Mouse (Mus musculus) urinary bladder, postnatal 0 days (tissue): ENCODE measurements around the gene Mrpl55. TPM values are rescaled to one million over a fixed set of nuclear protein-coding genes. Genes with fewer than 3 reads are reported as not detected.

Experiments
- polyA plus RNA-seq: library from polyadenylated mRNA; unstranded; fragments of >200 nt; fragmentation: Nextera tagmentation; extraction: Ambion mirVana; gene quantifications from 2 replicates; pipeline ENCODE4 v1.2.1, GENCODE M21; 2015

Mrpl55 gene
- polyA plus RNA-seq: 79.7 and 89.8 TPM in 2 replicates

DNA sequence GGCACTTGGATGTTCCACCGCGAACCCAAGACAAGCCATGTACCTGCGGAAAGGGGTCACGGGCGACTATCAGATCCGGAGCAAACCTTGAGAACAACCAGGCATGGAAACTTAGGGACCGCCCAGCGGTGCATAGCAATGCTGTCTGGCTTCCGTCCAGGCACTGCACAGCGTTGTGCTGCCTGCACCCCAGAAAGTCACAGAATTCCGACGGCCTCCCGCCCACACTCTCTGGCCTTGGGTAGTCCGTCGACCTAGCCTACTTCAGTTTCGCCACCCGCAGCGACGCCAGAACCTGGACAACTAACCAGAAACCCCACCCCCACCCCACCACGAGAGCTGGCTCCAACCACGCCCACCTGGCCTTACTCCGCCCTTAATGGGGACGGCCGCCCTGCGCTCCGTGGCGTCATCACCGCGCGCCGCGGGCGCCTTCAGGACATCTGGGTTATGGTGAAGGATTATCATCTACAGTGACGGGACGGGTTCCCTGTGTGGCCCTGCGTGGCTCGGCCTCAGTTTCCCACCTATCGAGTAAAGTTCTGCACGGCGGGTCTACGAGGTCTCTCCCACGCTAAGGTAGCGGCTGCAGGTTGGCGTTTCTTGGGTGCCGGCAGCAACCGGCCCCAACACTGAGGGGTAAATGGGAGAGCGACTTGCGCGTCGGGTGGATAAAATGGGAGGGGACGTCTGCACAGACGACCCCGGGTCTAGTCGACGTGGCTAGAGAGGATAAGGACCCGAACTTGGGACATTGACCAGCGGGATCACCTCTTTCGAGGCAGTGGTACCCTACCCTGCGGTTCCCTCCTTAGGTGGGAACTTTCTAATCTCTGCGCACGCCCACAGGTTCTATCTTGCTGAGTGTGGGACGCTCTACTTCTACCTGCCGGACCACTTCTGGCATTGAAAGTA is at the start of gene Mrpl55:
Gene Mrpl55, plus strand, starts transcription at position 406 of the 915 bp plus-strand sequence.

DNA sequence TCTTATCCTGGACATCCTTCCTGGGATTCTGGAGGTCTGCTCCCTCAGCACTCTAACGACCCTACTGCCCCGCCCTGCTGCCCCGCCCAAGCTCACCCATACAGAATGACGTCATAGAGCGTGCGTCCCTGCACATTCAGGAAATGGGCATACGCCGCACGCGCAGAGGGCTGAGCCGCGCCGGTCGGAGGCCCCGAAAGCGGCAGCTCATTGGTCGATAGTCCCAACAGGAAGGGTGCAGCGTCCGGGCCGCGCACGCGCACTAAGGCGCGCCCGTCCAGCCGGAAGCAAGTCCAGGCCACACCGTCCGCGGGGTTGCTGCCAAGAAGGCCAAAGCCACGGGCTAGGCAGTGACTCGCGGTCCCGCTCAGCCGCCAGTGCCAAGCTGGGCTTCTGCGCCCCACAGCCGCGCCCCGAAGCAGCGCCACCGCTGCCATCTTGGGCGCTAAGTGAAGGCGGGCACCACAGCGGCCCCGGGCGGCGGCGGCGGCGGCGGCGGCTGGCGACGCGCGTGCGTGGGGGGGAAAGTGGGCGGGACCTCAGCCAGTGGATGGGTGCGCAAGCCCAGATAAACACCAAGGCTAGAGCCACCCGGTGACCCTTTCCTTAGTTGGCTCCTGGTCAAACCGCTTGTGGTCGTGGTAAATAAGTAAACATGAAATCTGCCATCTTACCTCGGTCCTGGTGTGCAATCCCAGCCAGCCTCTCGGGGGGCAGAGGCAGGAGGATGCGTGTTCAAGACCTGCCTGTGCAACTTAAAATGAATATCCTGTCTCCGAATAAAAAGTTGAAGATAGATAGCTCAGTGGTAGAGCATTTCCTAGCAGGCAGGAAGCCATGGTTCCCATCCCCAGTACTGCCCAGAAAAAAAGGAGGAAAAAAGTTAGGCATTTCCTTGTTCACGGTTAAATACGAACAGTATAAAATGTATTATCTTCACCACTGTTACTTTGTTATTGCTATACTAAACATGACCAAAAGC is 38.7 kb upstream of the Mrpl55 start, which contains the start of gene Iba57:
Gene Iba57, minus strand, starts transcription at position 485 of the 982 bp plus-strand sequence.

DNA sequence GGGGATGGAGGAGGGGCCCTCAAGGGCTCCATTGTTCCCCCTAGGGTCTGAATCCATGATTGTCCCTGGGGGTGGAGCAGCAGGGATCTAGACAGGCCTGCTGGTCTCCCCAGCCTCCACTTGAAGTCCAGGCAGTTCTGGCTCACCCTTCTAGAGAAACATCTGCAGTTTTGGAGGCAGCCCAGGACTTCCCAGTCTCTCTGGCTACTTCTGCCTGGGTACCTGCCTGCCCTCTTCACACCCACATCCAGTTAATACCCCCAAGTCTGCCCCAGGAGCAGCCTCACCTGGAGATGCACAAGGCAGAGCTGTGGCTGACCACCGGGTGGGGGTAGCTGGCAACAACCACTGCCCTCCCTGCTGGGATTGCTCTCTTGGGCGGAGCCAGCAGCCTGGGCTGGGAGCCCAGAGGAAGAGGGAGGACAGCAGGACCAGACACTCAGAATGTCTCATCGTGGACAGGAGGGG is 19.4 kb upstream of the Mrpl55 start, which contains the start of gene Gjc2:
Gene Gjc2, minus strand, starts transcription at position 350 of the 468 bp plus-strand sequence.

DNA sequence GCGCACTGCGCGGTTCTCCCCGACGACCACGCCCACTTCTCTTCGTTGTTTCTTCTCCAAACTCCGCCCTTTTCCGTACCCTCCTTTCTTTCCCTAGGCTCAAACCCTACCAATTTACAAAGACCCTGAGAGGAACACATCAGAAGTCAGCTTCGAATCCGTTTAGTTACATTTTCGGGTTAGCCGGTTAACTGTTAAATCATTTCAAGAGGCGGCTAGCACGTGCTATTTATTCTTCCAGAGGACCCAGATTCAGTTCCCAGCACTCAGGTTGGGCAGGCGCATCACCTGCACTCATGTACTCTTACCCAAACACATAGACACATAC is 10.3 kb upstream of the Mrpl55 start, which contains the start of gene Guk1:
Gene Guk1, minus strand, starts transcription at position 154 of the 328 bp plus-strand sequence.

DNA sequence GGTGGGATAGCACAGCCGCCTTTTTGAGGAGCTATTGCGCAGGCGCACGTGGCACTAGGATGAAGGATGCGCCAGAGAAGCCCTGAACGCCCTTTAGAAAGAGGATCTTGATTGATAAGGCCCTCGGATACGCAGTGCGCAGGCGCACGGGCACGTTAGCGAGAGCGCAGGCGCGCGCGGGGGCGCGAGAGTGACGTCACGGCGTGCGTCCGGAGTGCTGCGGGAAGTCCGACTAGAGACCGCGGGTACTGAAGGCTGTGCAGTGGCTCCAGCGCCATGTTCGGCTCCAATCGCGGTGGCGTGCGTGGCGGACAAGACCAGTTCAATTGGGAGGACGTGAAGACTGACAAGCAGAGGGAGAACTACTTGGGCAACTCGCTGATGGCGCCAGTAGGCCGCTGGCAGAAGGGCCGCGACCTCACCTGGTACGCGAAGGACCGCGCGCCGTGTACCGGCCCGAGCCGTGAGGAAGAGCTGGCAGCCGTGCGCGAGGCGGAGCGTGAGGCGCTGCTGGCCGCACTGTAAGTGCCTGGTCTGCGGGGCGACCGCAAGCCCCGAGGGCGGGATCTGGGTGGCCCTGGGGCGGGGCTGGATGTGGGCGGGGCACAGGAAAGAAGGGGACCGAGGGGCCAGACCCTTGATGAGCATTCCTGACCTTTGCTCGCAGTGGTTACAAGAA is 6.0 kb downstream of the Mrpl55 start, which contains the start of gene 2310033P09Rik:
Gene 2310033P09Rik, plus strand, starts transcription at position 169 of the 679 bp plus-strand sequence.

DNA sequence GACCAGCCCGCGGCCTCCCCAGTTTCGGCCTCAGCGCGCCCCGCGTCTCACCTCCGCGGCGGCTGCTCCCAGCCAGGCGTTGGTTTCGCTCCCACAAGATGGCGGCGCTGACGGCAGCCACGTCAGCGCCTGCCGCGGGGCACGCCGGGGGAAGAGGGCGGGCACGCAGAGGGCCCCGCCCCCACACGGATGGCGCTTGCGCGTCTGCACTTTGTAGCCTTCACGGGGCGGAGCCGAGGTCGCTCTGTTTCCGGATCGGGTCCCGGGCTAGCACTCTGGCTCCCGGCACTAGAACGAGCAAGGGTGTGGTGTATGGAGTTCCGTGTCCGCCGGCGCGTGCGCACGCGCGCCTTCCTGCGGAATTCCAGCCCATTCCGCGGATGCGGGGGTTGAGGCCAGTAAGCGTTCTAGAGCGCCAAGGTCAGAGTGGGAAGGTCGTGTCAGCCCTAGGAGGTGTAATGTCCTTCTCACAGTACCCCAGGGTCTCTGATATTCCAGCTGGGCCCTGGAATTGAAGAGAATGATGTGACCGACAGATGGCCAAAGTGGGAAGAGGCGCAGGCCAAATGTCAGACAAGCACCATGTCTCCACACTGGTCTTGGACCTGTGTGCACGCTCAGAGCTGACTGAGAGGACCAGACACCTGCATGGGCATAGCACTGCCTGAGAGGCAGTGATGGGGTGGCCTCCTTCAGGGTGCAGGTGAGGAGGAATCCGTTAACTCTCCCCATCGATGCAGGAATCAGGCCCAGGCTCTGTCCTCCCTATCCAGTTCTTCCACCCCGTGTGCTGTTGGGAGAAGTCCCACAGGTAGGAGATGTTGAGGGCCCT is 26.1 kb downstream of the Mrpl55 start, which contains the start of gene Arf1:
Gene Arf1, minus strand, starts transcription at position 149 of the 832 bp plus-strand sequence.

Other genes starting within 250 kb of the Mrpl55 start
- 13.9 and 14.8 TPM in 2 replicates for gene Hist3h2a, start 247.8 kb upstream of the Mrpl55 start, polyA plus RNA-seq
- gene Trim17, start 247.8 kb upstream of the Mrpl55 start, polyA plus RNA-seq: 0.18 TPM in 1 of 2 replicates, not detected in the other
- 12.4 and 13.0 TPM in 2 replicates for gene Trim11, start 224.4 kb upstream of the Mrpl55 start, polyA plus RNA-seq
- 0.26 and 0.33 TPM in 2 replicates for gene Obscn, start 66.1 kb upstream of the Mrpl55 start, polyA plus RNA-seq
- gene Iba57, start 38.7 kb upstream of the Mrpl55 start, polyA plus RNA-seq: 3.2 and 3.8 TPM in 2 replicates
- gene Gjc2, start 19.3 kb upstream of the Mrpl55 start, polyA plus RNA-seq: 3.4 and 3.7 TPM in 2 replicates
- 113 and 118 TPM in 2 replicates for gene Guk1, start 10.3 kb upstream of the Mrpl55 start, polyA plus RNA-seq
- 16.2 and 16.7 TPM in 2 replicates for gene 2310033P09Rik, start 5.8 kb downstream of the Mrpl55 start, polyA plus RNA-seq
- gene Arf1, start 25.8 kb downstream of the Mrpl55 start, polyA plus RNA-seq: 555 and 614 TPM in 2 replicates
- 0.05 TPM in 1 of 2 replicates, not detected in the other for gene Wnt3a, start 88.3 kb downstream of the Mrpl55 start, polyA plus RNA-seq
- gene Wnt9a, start 104.4 kb downstream of the Mrpl55 start, polyA plus RNA-seq: 9.9 and 11.7 TPM in 2 replicates
- gene Prss38, start 173.2 kb downstream of the Mrpl55 start, polyA plus RNA-seq: 0.10 TPM in 1 of 2 replicates, not detected in the other
- gene Jmjd4, start 247.6 kb downstream of the Mrpl55 start, polyA plus RNA-seq: 6.0 and 6.1 TPM in 2 replicates
- 62.6 and 71.1 TPM in 2 replicates for gene Snap47, start 248.7 kb downstream of the Mrpl55 start, polyA plus RNA-seq